Mouse (Mus musculus) neural tube, embryonic 13.5 days (tissue): ENCODE measurements around the gene Flrt1. TPM values are rescaled to one million over a fixed set of nuclear protein-coding genes. Genes with fewer than 3 reads are reported as not detected.

ENCODE experiments used
- ATAC-seq: fragments of 200-750 bp; cut with Nextera tagmentation; 2 replicates; pipeline ENCODE4 v1.8.0; 2017; ENCODE audit warnings: low read depth, mild to moderate bottlenecking, moderate TSS enrichment, moderate library complexity
- H3K27ac ChIP-seq: fragments of 300-500 bp; sonication (generic); replicated peaks from 2 replicates; pipeline ENCODE4 v1.5.1; 2015; ENCODE audit warnings: moderate library complexity, mild to moderate bottlenecking, inconsistent platforms
- H3K27me3 ChIP-seq: fragments of 300-500 bp; sonication (generic); 2 replicates; pipeline ENCODE4 v1.6.1; 2015; ENCODE audit warnings: mild to moderate bottlenecking, inconsistent platforms
- H3K36me3 ChIP-seq: fragments of 300-500 bp; sonication (generic); 2 replicates; pipeline ENCODE4 v1.6.1; 2015; ENCODE audit warnings: mild to moderate bottlenecking, inconsistent platforms
- H3K4me1 ChIP-seq: fragments of 300-500 bp; sonication (generic); replicated peaks from 2 replicates; pipeline ENCODE4 v1.6.1; 2015; ENCODE audit warnings: inconsistent platforms
- H3K4me2 ChIP-seq: fragments of 300-500 bp; sonication (generic); 2 replicates; pipeline ENCODE4 v1.6.1; 2015; ENCODE audit warnings: inconsistent platforms, mild to moderate bottlenecking, moderate library complexity
- H3K4me3 ChIP-seq: fragments of 300-500 bp; sonication (generic); 2 replicates; pipeline ENCODE4 v1.5.1; 2015; ENCODE audit warnings: mild to moderate bottlenecking, inconsistent platforms
- H3K9ac ChIP-seq: fragments of 300-500 bp; sonication (generic); 2 replicates; pipeline ENCODE4 v1.6.1; 2015; ENCODE audit warnings: moderate library complexity, mild to moderate bottlenecking, inconsistent platforms
- H3K9me3 ChIP-seq: fragments of 300-500 bp; sonication (generic); 2 replicates; pipeline ENCODE4 v1.6.1; 2016; ENCODE audit warnings: inconsistent platforms
- WGBS: fragments of 180-500 bp; shearing (Covaris S2); methylation state at CpG from one replicate; pipeline ENCODE4 v1.1.7; 2015; 5-methylcytosine and 5-hydroxymethylcytosine counted together
- polyA plus RNA-seq: library from polyadenylated mRNA; unstranded; fragments of >200 nt; fragmentation: Nextera tagmentation; extraction: Ambion mirVana; gene quantifications from 2 replicates; pipeline ENCODE4 v1.2.1, GENCODE M21; 2015

Flrt1 gene
- polyA plus RNA-seq, 1 experiment from 2014 or later, result 9.6 TPM

DNA sequence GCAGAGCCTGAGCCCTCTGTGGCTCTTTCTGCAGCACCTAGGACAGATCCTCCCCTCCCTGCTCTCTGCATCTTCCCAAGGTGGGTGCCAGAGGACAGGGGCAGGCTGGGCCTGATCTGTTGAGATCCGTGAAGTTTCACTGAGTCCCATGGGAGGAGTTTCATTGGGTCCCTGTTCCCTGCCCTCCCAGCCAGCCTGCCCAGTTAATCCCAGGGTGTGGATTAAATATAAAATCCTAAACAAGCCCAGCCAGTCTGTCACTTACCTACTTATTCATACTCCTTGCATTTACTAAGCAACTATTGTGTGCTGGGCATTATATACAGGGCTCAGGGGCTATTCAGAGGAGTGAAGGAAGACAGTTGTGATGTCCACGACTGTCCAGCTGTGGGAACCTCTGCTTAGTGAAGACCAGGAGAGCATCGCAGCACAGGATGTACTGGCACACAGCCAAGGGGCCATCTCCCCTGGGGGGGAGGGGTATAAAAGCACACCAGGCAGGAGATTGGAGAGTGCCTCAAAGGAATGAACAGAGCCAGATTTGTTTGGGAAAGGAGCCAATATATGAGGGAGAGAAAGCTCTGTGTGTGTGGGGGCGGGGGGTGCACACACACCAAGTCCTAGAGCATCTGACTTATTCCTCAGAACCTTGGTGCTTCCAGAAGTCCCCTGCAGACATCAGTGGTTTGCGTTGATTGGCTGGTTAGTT, 36.8 kb upstream of the Flrt1 start:
- Histone ChIP-seq H3K27ac (peak overlapping the region; percentile 77), H3K4me1 (peaks cover 95% of the 10 kb centered on the region), H3K9ac (peak overlapping the region; percentile 59; the same call in 1 of the 2 replicates), H3K27me3 (peaks cover 33% of the 10 kb centered on the region), H3K4me2 (no peak overlapping the region), H3K9me3 (no peaks in the 10 kb centered on the region), H3K4me3 (no peak overlapping the region), H3K36me3 (no peaks in the 10 kb centered on the region)
- WGBS, result 36% methylated on average over 5 of the region's 5 CpGs
- no peak for ATAC-seq

DNA sequence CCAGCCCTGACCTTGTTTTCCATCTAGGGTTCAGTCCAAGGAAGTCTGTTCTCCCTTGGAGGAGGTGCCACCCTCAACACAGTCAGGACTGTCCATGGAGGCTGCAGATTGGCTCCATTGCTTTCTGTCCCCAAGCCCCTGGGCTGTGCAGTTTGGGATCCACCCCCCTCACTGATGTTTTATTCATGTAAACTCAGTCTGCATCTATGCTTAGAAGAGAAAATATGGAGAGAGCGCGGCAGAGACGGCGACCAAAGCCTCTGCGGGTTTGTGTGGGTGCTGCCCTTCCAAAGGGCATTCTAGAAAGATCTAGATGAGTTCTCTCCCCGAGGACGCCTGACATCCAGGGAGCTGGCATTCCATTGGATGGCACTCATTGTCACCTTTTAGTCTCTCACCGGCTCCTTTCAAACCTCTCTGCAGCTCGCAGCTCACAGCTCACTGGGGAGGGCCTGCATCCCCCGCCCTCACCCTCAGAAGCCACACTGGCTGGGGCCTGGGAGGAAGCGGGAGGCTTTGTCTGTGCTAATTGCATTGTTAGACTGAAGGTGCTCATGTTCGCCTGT, 35.4 kb upstream of the Flrt1 start:
- no peak overlapping the region for H3K4me3 ChIP-seq
- H3K36me3 ChIP-seq, result no peaks in the 10 kb centered on the region
- WGBS, result 30% methylated on average over 12 of the region's 12 CpGs
- peaks cover 32% of the 10 kb centered on the region for H3K27me3 ChIP-seq
- peaks cover 96% of the 10 kb centered on the region for H3K4me1 ChIP-seq
- H3K9me3 ChIP-seq, result no peaks in the 10 kb centered on the region
- H3K9ac ChIP-seq, result peak overlapping the region; percentile 59
- H3K4me2 ChIP-seq, result no peak overlapping the region
- peak overlapping the region; percentile 77 for H3K27ac ChIP-seq
- no peak for ATAC-seq

DNA sequence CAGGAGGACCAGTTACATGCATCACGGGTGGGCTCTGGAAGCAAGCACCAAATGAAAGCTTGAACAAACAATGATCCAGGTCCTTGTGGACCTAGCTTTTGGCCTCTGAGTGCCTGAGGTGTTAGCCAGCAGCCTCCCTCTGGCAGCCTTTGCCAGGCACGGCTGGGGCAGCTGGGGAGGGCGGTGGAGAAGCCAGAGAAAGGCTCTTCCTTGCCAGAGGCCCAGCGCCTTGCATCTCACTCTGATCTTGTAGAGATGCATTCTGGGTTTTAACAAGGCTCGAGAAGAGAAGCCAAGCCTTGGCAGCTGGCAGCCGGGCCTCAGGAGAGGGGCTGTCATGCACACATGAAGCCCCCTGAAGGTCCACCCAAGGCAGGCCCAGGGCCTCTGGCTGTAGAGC, 34.8 kb upstream of the Flrt1 start:
- Histone ChIP-seq H3K36me3 (no peaks in the 10 kb centered on the region), H3K27me3 (peaks cover 26% of the 10 kb centered on the region), H3K4me2 (no peak overlapping the region), H3K27ac (peak overlapping the region; percentile 77), H3K9ac (peak overlapping the region; percentile 59; the same call in 1 of the 2 replicates), H3K4me1 (peaks cover 100% of the 10 kb centered on the region), H3K4me3 (no peak overlapping the region), H3K9me3 (no peaks in the 10 kb centered on the region)
- WGBS, result 56% methylated on average over 6 of the region's 6 CpGs
- no peak for ATAC-seq

DNA sequence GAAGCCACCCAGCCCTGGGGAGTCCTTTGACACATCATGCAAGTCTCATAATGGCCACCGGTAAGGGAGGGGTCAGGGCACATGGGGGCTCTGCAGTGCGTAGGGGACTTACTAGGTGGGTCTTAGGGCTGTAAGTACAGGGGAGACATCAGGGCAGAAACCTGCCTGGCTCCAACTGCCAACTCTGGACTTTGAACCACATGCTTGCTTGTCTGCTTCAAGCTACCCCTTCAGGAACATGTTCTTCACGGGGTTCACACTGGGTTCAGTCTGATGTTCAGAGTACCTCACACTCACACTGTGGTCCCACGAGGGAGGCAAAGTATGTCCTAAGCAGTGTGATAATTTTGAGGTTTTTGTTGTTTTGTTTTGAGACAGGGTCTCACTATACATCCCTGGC, 33.8 kb upstream of the Flrt1 start:
- no peak for ATAC-seq
- Histone ChIP-seq H3K27me3 (peaks cover 17% of the 10 kb centered on the region; the same call in 1 of the 2 replicates), H3K9ac (0 out of 2 replicates have a peak overlapping the region, but pooled peaks have one; percentile 23), H3K4me1 (peaks cover 100% of the 10 kb centered on the region), H3K4me2 (no peak overlapping the region), H3K9me3 (no peaks in the 10 kb centered on the region), H3K27ac (peak overlapping the region; percentile 91), H3K36me3 (no peaks in the 10 kb centered on the region), H3K4me3 (no peak overlapping the region)
- WGBS, result 58% methylated on average over 4 of the region's 4 CpGs

DNA sequence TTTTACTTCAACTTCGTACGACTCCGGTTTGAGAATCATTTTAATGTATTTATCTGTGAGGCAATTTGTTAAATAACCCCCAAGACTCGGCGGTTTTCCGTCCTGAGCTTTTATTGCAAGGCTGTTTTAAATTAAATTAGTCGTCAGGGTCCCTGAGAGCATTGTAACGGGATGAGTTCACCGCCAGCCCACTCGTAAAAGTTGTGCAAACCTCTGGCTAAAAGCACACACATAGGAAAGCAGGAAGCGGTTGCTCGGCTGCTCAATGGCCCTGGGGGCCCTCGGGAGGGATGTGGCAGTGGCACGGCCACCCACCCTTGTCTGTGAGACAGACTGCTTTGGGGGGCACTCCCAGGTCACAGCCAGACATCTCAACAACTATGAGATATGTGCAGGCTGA, 32.8 kb upstream of the Flrt1 start:
- H3K27ac ChIP-seq, result peak overlapping the region; percentile 91
- H3K4me1 ChIP-seq, result peaks cover 100% of the 10 kb centered on the region

DNA sequence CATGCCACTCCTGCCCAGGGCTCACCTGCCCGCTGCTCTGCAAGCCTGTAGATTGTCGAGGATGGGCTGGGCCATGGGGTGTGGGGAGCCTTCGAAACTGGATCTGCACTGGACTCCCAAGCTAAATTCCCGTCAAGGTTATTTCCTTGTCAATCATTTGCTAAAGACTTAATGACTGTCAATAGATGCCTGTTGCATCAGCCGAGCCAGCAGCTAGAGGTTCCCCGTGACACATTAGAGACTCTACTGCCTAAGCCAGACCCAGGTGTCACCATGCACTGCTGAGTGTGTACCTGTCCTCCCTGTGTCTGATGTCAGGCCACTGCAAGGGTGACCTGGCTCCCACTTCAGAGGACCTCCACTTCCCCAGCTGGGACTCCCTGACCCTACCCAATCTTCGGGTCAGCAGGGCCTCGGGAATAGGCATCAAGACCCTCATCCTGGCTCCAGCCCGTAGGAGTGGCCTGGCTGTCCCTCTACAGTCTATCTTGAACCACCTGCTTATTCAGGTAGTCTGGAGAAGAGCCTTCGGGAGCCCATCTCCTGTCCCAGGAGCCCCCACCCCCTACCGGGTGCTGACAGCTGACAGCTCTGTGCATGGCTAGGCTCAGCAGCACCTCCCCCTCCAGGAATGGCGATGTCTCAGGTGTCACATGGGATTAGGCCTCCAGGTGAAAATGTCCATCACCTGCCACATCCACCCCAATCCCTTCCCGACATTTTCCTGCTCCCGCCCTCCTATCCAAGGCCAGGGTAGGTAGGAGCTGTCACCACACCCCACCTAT, 31.4 kb upstream of the Flrt1 start:
- H3K4me3 ChIP-seq, result no peak overlapping the region
- H3K4me1 ChIP-seq, result peaks cover 100% of the 10 kb centered on the region
- ATAC-seq, result no peak
- peak overlapping the region; percentile 34; the same call in 1 of the 2 replicates for H3K9ac ChIP-seq
- 35% methylated on average over 14 of the region's 14 CpGs for WGBS
- peaks cover 17% of the 10 kb centered on the region for H3K27me3 ChIP-seq
- no peaks in the 10 kb centered on the region for H3K9me3 ChIP-seq
- no peak overlapping the region for H3K4me2 ChIP-seq
- peak overlapping the region; percentile 91 for H3K27ac ChIP-seq
- no peaks in the 10 kb centered on the region for H3K36me3 ChIP-seq

More for the DNA sequence above, 32.8 kb upstream of the Flrt1 start:
- no peak overlapping the region for H3K9ac ChIP-seq
- ATAC-seq, result no peak
- H3K4me2 ChIP-seq, result no peak overlapping the region
- 10% methylated on average over 14 of the region's 14 CpGs for WGBS
- peaks cover 17% of the 10 kb centered on the region; the same call in 1 of the 2 replicates for H3K27me3 ChIP-seq
- no peaks in the 10 kb centered on the region for H3K9me3 ChIP-seq
- H3K36me3 ChIP-seq, result no peaks in the 10 kb centered on the region
- H3K4me3 ChIP-seq, result no peak overlapping the region

DNA sequence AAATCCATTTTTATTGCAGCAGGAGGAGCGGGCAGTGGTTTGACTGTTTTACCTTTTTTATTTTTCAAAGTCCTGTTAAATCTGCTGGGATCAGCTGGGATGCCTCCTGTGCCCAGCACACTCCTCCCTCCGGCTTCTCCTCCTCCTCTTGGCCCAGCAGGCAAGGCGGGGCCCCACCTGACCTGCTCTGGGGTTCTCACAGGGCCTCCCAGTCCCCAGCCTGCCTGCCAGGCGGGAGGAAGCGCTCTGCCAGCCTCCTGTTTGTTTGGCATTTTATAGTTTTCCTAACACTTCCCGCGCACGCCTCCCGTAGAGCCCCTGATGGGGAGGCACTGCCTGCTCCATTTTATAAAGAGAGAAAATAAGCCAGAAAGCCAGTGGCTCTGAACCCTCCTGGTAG, 30.5 kb upstream of the Flrt1 start:
- H3K9ac ChIP-seq, result no peak overlapping the region
- no peaks in the 10 kb centered on the region for H3K36me3 ChIP-seq
- H3K27me3 ChIP-seq, result peaks cover 21% of the 10 kb centered on the region
- ATAC-seq, result peak; percentile 30; the same call in 1 of the 2 replicates
- WGBS, result 3% methylated on average over 9 of the region's 9 CpGs
- H3K27ac ChIP-seq, result peak overlapping the region; percentile 91
- H3K4me3 ChIP-seq, result no peak overlapping the region
- peaks cover 93% of the 10 kb centered on the region for H3K4me1 ChIP-seq
- H3K9me3 ChIP-seq, result no peaks in the 10 kb centered on the region
- H3K4me2 ChIP-seq, result peak overlapping the region; percentile 13

DNA sequence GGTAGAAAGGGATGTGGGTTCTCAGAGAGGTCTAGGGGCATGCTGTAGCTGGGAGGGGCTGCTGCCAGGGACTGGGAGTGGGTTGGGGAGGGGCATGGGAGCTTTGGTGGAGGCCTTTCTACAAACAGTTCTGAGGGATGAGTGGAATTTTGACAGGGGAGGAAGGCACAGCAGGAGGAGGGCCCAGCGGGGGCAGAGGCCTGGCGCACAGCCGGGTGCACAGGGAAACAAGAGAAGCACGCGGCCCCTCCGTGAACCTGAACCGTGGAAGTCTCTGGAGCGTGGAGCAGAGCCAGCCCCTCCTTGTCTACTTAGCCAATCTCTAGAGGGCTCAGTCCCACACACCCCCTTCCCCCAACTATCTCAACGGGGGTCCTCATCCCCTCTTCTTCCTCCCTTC, 30.0 kb upstream of the Flrt1 start:
- H3K4me3 ChIP-seq, result no peak overlapping the region
- H3K9me3 ChIP-seq, result no peaks in the 10 kb centered on the region
- no peaks in the 10 kb centered on the region for H3K36me3 ChIP-seq
- peaks cover 21% of the 10 kb centered on the region for H3K27me3 ChIP-seq
- peak overlapping the region; percentile 13 for H3K4me2 ChIP-seq
- H3K27ac ChIP-seq, result peak overlapping the region; percentile 91
- peak overlapping the region; percentile 18; the same call in 1 of the 2 replicates for H3K9ac ChIP-seq
- H3K4me1 ChIP-seq, result peaks cover 90% of the 10 kb centered on the region
- peak; percentile 84 for ATAC-seq
- WGBS, result 1% methylated on average over 9 of the region's 9 CpGs

DNA sequence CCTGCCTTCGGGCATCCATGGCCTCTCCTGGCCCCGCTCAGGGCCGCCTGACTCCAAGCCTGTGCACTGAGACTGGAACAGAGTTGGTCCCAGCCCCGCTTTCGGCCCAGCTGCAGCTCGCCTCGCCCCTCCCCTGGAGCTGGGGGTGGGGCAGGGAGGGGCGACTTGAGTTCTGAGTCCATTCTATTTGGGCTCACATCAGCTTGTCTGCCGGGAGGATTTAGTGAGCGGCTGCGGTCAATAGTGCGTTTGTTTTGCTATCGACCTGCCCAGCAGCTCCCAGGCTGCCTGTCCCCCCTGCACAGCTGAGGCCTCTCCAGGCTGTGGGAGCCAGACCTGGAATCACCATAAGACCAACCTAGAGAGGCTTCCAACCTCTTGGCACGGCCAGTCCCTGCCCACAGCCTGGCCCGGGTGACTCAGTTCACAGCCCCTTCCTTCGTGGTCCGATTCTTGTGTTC, 29.1 kb upstream of the Flrt1 start:
- Histone ChIP-seq H3K9ac (peak overlapping the region; percentile 18), H3K4me2 (peak overlapping the region; percentile 13; the same call in 1 of the 2 replicates), H3K4me1 (peaks cover 89% of the 10 kb centered on the region), H3K9me3 (no peaks in the 10 kb centered on the region), H3K4me3 (no peak overlapping the region), H3K27me3 (peaks cover 21% of the 10 kb centered on the region), H3K36me3 (no peaks in the 10 kb centered on the region), H3K27ac (peak overlapping the region; percentile 91)
- WGBS, result 9% methylated on average over 17 of the region's 17 CpGs
- ATAC-seq, result peak; percentile 36

DNA sequence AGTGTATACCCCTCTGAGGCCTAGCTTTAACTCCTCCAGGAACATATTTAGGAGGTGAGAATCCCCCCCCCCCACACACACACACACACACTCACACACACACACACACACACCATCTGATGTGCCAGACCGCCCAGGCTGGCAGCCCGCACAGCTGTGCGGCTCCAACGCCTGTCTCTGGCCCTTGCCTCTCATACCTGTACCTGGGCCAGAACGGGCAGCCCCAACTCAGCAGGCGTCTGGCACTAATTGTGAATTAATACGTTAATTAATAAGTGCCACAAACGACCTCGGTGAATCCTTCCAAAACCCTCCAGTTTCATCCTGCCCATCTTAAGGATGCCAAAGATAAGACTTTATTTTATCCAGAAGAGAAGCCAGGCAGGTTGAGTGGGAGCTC, 27.9 kb upstream of the Flrt1 start:
- Histone ChIP-seq H3K4me2 (no peak overlapping the region), H3K27ac (peak overlapping the region; percentile 91), H3K27me3 (peaks cover 23% of the 10 kb centered on the region), H3K36me3 (no peaks in the 10 kb centered on the region), H3K4me1 (peaks cover 89% of the 10 kb centered on the region), H3K4me3 (no peak overlapping the region), H3K9ac (peak overlapping the region; percentile 39; the same call in 1 of the 2 replicates), H3K9me3 (no peaks in the 10 kb centered on the region)
- WGBS, result 75% methylated on average over 9 of the region's 9 CpGs
- no peak for ATAC-seq

DNA sequence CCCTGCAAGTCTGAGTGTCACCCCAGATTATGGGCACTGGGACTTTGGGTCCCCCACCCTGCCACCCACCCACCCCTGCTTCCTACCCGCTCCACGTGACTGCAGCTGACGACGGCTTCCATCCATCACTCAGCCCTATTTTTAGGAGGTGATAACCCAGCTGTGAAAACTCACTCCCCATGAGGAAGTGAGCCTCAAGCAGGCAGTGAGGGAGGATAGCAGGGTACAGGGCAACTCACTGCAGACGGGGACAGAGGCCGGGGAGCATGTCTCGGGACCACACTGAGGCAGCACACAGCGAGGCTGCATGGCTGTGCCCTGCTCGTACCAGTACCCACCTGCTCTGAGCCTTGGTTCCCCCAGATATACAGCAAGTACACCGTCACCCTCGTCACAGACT, 24.8 kb upstream of the Flrt1 start:
- ATAC-seq, result no peak
- no peak overlapping the region for H3K4me2 ChIP-seq
- no peaks in the 10 kb centered on the region for H3K36me3 ChIP-seq
- H3K27me3 ChIP-seq, result peaks cover 13% of the 10 kb centered on the region; the same call in 1 of the 2 replicates
- WGBS, result 69% methylated on average over 11 of the region's 11 CpGs
- peaks cover 59% of the 10 kb centered on the region for H3K4me1 ChIP-seq
- no peaks in the 10 kb centered on the region for H3K9me3 ChIP-seq
- H3K4me3 ChIP-seq, result no peak overlapping the region
- no peak overlapping the region for H3K27ac ChIP-seq
- no peak overlapping the region for H3K9ac ChIP-seq
